Mouse (Mus musculus): ENCODE measurements around the gene Gbe1.

Gene Gbe1

GRCm38 (mm10) chr16:70568341-70569265 is 254.9 kb downstream of the Gbe1 start:
- DNase-seq (ENCODE audit: low spot score): no peak

GRCm38 (mm10) chr16:70585964-70586363 is 272.2 kb downstream of the Gbe1 start:
- no peak for DNase-seq (ENCODE audit: low spot score)

- DNase-seq (ENCODE audit: low spot score): no peak
Measured at GRCm38 (mm10) chr16:70602326-70602725, 288.6 kb downstream of the Gbe1 start.

- no peak for DNase-seq (ENCODE audit: low spot score)
Measured at GRCm38 (mm10) chr16:70608358-70608757, 294.6 kb downstream of the Gbe1 start.

GRCm38 (mm10) chr16:70617691-70618090 is 303.9 kb downstream of the Gbe1 start:
- no peak for DNase-seq (ENCODE audit: low spot score)

GRCm38 (mm10) chr16:70618168-70618567 is 304.4 kb downstream of the Gbe1 start:
- DNase-seq (ENCODE audit: low spot score): no peak

Measured in T-cell, adult 2 months (primary cell).